Mouse (Mus musculus): ENCODE measurements at regions not wholly inside any gene's neighbourhood (a gene's known extent, or its start where the extent isn't known, plus 50 kb on each side); places are given as distances from the start of the nearest gene placed in this dataset.
A peak's percentile ranks its signal among the peaks of the same experiment; 100 is the strongest.
"Not testable (repeated sequence)": the region's sequence is repeated elsewhere in the genome, so short reads cannot be mapped to it uniquely, and the experiment has no call there.

- no peak for DNase-seq (ENCODE audit: low spot score in 2 of 2)
Measured at GRCm38 (mm10) chr1:157048996-157049395, 59.5 kb downstream of the Tex35 start.

GRCm38 (mm10) chr1:157048201-157048923 lies 60.1 kb downstream of the Tex35 start:
- peak; percentile 61 to 73 for DNase-seq (ENCODE audit: low spot score in 2 of 2)

GRCm38 (mm10) chr1:157047751-157048200 lies 60.7 kb downstream of the Tex35 start:
- DNase-seq (ENCODE audit: low spot score in 2 of 2), result no peak

- no peak for DNase-seq (ENCODE audit: low spot score in 2 of 2)
Measured at GRCm38 (mm10) chr1:157046760-157047182, 61.7 kb downstream of the Tex35 start.

GRCm38 (mm10) chr1:157039836-157040196 lies 68.7 kb downstream of the Tex35 start:
- DNase-seq (ENCODE audit: low spot score in 2 of 2), result no peak

GRCm38 (mm10) chr1:157039016-157039835 lies 69.3 kb downstream of the Tex35 start:
- DNase-seq (ENCODE audit: low spot score in 2 of 2), result peak in 1 of 2 experiments; percentile 44

GRCm38 (mm10) chr1:157038111-157039008 lies 70.1 kb downstream of the Tex35 start:
- DNase-seq (ENCODE audit: low spot score in 2 of 2), result no peak

- no peak for DNase-seq (ENCODE audit: low spot score in 2 of 2)
Measured at GRCm38 (mm10) chr1:157037246-157037991, 71.1 kb downstream of the Tex35 start.

GRCm38 (mm10) chr1:157036779-157037178 lies 71.7 kb downstream of the Tex35 start:
- no peak for DNase-seq (ENCODE audit: low spot score in 2 of 2)

GRCm38 (mm10) chr1:157035221-157035620 lies 73.3 kb downstream of the Tex35 start:
- DNase-seq (ENCODE audit: low spot score in 2 of 2), result not testable (repeated sequence)

- DNase-seq (ENCODE audit: low spot score in 2 of 2), result no peak
Measured at GRCm38 (mm10) chr1:157028682-157029081, 79.8 kb downstream of the Tex35 start.

GRCm38 (mm10) chr1:157027681-157028080 lies 80.8 kb downstream of the Tex35 start:
- DNase-seq (ENCODE audit: low spot score in 2 of 2), result no peak

- DNase-seq (ENCODE audit: low spot score in 2 of 2), result no peak
Measured at GRCm38 (mm10) chr1:157023462-157023861, 84.0 kb upstream of the Ralgps2 start.

GRCm38 (mm10) chr1:157022456-157023435 lies 83.3 kb upstream of the Ralgps2 start:
- no peak for DNase-seq (ENCODE audit: low spot score in 2 of 2)

GRCm38 (mm10) chr1:157019892-157020291 lies 80.5 kb upstream of the Ralgps2 start:
- no peak for DNase-seq (ENCODE audit: low spot score in 2 of 2)

GRCm38 (mm10) chr1:157018726-157019125 lies 79.3 kb upstream of the Ralgps2 start:
- DNase-seq (ENCODE audit: low spot score in 2 of 2), result no peak

- peak in 1 of 2 experiments; percentile 36 for DNase-seq (ENCODE audit: low spot score in 2 of 2)
Measured at GRCm38 (mm10) chr1:157017198-157017994, 78.0 kb upstream of the Ralgps2 start.

GRCm38 (mm10) chr1:157016625-157017024 lies 77.2 kb upstream of the Ralgps2 start:
- DNase-seq (ENCODE audit: low spot score in 2 of 2), result no peak
